Mouse (Mus musculus): ENCODE measurements around the gene Gm11983. TPM values are rescaled to one million over a fixed set of nuclear protein-coding genes. Genes with fewer than 3 reads are reported as not detected.

The Gm11983 gene
- polyA plus RNA-seq, 1 experiment from 2014 or later, result not detected

Other genes with a start within 250 kb of the Gm11983 start
- 0.86 and 0.88 TPM in 2 replicates for gene Nacad, start 231.6 kb downstream of the Gm11983 start, polyA plus RNA-seq (2015; fragmentation: Nextera tagmentation; extraction: Ambion mirVana)
- 42.9 and 43.0 TPM in 2 replicates for gene Tbrg4, start 211.6 kb downstream of the Gm11983 start, polyA plus RNA-seq (2015; fragmentation: Nextera tagmentation; extraction: Ambion mirVana)
- not detected in 2 replicates for gene Wap, start 199.0 kb downstream of the Gm11983 start, polyA plus RNA-seq (2015; fragmentation: Nextera tagmentation; extraction: Ambion mirVana)
- gene Ramp3, start 179.1 kb downstream of the Gm11983 start, polyA plus RNA-seq (2015; fragmentation: Nextera tagmentation; extraction: Ambion mirVana), result 2.2 and 3.5 TPM in 2 replicates
- gene Adcy1, start 225.8 kb upstream of the Gm11983 start, polyA plus RNA-seq (2015; fragmentation: Nextera tagmentation; extraction: Ambion mirVana), result 0.51 and 0.87 TPM in 2 replicates

Data from heart, embryonic 13.5 days (tissue).